Mouse (Mus musculus) heart, embryonic 12.5 days (tissue): Measurements from ENCODE around the gene Spns2. TPM values are rescaled to one million over a fixed set of nuclear protein-coding genes. Genes with fewer than 3 reads are reported as not detected.

ENCODE experiments used
- ATAC-seq: fragments of 200-750 bp; cut with Nextera tagmentation; 2 replicates; pipeline ENCODE4 v1.8.0; 2017; ENCODE audit warnings: moderate TSS enrichment, moderate library complexity; ENCODE audit not compliant: insufficient number of reproducible peaks, low FRiP score
- H3K27ac ChIP-seq: fragments of 300-500 bp; sonication (generic); 2 replicates; pipeline ENCODE4 v1.5.1; 2016; ENCODE audit warnings: mild to moderate bottlenecking, moderate library complexity; ENCODE audit not compliant: poor library complexity, severe bottlenecking
- H3K27me3 ChIP-seq: fragments of 300-500 bp; sonication (generic); replicated peaks from 2 replicates; pipeline ENCODE4 v1.6.1; 2016; ENCODE audit warnings: mild to moderate bottlenecking, moderate library complexity
- H3K36me3 ChIP-seq: fragments of 300-500 bp; sonication (generic); 2 replicates; pipeline ENCODE4 v1.6.1; 2016; ENCODE audit warnings: mild to moderate bottlenecking, moderate library complexity
- H3K4me1 ChIP-seq: fragments of 300-500 bp; sonication (generic); replicated peaks from 2 replicates; pipeline ENCODE4 v1.6.1; 2016; ENCODE audit warnings: mild to moderate bottlenecking
- H3K4me2 ChIP-seq: fragments of 300-500 bp; sonication (generic); 2 replicates; pipeline ENCODE4 v1.6.1; 2016; ENCODE audit warnings: mild to moderate bottlenecking, moderate library complexity
- H3K4me3 ChIP-seq: fragments of 300-500 bp; sonication (generic); 2 replicates; pipeline ENCODE4 v1.5.1; 2016; ENCODE audit warnings: mild to moderate bottlenecking
- H3K9ac ChIP-seq: fragments of 300-500 bp; sonication (generic); 2 replicates; pipeline ENCODE4 v1.6.1; 2016; ENCODE audit warnings: mild to moderate bottlenecking, moderate library complexity
- H3K9me3 ChIP-seq: fragments of 300-500 bp; sonication (generic); replicated peaks from 2 replicates; pipeline ENCODE4 v1.6.1; 2016; ENCODE audit warnings: mild to moderate bottlenecking, moderate library complexity
- WGBS: fragments of 180-500 bp; shearing (Covaris S2); methylation state at CpG from one replicate; pipeline ENCODE4 v1.1.7; 2016; 5-methylcytosine and 5-hydroxymethylcytosine counted together
- polyA plus RNA-seq: library from polyadenylated mRNA; unstranded; fragments of >200 nt; fragmentation: Nextera tagmentation; extraction: Ambion mirVana; gene quantifications from 2 replicates; pipeline ENCODE4 v1.2.1, GENCODE M21; 2016

Spns2 gene
- polyA plus RNA-seq, 1 experiment from 2014 or later = 3.5 TPM

DNA sequence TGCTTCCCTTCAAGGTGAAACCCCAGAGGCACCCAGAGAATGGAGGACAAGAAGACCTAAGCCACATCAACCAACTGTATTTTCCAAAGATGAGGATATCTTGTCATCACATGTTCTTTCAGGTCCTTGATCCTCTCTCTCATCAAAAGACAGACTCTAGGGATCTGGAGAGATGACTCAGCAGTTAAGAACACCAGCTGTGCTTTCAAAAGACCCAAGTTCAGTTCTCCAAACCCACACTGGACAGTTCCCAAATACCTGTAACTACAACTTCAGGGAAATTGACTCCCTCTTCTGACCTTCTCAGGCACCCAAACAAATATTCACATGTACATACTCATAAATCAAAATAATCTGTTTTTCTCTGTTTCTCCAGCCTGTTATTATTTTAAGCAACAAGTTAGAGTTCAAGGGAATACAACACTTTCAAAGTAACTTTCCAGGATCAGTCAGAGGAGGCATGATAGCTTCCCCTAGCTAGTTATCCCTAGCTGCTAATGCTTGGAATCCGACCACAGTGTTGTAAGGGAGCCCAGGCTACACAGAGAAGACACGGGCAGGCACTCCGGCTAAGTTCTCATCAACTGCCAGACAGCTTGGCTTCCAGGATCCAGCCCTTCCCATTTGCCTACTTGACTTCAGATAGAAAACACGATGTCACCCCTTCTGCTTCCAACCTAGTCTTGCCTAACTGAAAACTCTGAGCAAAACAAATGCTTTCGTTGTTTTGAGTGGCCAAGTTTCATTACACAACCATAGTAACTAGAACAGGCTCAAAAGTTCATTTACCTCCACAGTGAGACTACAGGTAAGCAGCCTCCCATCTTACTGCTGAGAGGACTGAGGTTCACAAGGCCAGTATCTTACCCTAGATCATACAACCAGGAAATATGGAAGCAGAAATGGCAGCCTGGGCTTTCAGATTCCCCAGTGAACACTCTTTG, 32.2 kb upstream of the Spns2 start:
- 71% methylated on average over 5 of the region's 5 CpGs for WGBS
- no peak overlapping the region for H3K27ac ChIP-seq
- H3K9me3 ChIP-seq = no peaks in the 10 kb centered on the region

DNA sequence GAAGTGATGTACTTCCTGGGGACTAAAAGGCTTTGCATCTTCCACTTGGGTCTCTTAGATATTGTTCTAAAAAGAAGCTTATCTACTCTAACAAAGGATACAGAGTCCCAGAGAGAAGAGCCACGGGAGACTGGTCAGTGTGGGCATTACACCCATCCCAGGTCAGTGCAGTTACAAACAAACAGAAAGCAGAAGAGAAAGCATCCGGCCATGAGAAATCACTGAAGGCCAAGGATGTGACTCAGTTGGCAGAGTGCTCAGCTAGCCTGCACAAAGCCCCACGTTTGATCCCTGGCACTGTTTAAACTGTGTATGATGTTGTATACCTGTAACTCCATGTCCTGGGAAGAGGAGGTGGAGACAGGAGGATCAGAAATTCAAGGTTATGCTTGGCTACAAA, 30.2 kb upstream of the Spns2 start:
- Histone ChIP-seq H3K36me3 (no peaks in the 10 kb centered on the region), H3K27me3 (no peaks in the 10 kb centered on the region), H3K4me3 (no peak overlapping the region), H3K9me3 (no peaks in the 10 kb centered on the region), H3K9ac (no peak overlapping the region), H3K4me2 (no peak overlapping the region), H3K27ac (no peak overlapping the region), H3K4me1 (peaks cover 4% of the 10 kb centered on the region; the same call in 1 of the 2 replicates)
- no peak for ATAC-seq
- 65% methylated on average over 3 of the region's 3 CpGs for WGBS

More for the DNA sequence above, 32.2 kb upstream of the Spns2 start:
- H3K27me3 ChIP-seq = no peaks in the 10 kb centered on the region
- H3K4me2 ChIP-seq = no peak overlapping the region
- peaks cover 4% of the 10 kb centered on the region; the same call in 1 of the 2 replicates for H3K4me1 ChIP-seq
- no peak overlapping the region for H3K9ac ChIP-seq
- H3K4me3 ChIP-seq = no peak overlapping the region
- no peaks in the 10 kb centered on the region for H3K36me3 ChIP-seq
- ATAC-seq = no peak

DNA sequence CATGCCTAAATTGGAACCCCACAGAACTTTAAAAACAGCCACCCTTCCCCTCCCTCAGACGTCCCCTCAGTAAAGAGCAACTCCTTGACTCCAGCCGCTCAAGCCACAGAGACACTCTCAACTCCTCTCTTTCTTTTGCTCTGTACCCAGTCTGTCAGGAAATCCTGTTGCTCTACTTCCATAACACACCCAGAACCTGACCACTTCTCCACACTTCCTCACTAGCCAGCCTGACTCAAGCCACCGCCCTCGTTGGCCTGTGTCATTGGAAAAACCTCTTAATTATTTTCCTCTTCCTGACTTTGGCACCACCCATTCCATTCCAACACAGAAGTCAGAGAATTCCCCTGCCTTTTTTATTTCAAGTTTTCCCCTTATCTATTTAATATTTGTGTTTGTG, 29.5 kb upstream of the Spns2 start:
- no peak for ATAC-seq
- Histone ChIP-seq H3K9me3 (no peaks in the 10 kb centered on the region), H3K27ac (no peak overlapping the region), H3K36me3 (no peaks in the 10 kb centered on the region), H3K9ac (no peak overlapping the region), H3K27me3 (no peaks in the 10 kb centered on the region), H3K4me1 (peaks cover 4% of the 10 kb centered on the region; the same call in 1 of the 2 replicates), H3K4me2 (no peak overlapping the region), H3K4me3 (no peak overlapping the region)
- WGBS = 60% methylated on average over 4 of the region's 4 CpGs

DNA sequence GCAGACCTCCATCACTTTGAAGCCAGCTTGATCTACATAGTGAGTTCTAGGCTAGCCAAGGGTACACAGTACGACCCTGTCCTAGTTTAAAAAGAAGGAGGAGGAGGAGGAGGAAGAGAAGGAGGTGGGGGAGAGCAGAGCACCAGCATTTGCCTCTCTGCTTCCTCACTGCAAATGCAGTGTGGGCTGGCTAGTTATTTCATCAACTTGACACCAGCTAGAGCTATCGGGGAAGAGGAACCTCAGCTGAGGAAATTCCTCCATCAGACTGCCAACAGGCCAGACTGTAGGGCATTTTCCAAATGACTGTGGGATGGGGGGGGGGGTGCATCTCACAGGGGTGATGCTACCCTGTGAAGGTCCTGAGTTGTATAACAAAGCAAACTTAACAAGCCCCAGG, 28.7 kb upstream of the Spns2 start:
- no peak overlapping the region for H3K4me3 ChIP-seq
- H3K36me3 ChIP-seq = no peaks in the 10 kb centered on the region
- H3K27ac ChIP-seq = no peak overlapping the region
- H3K4me2 ChIP-seq = no peak overlapping the region
- H3K27me3 ChIP-seq = no peaks in the 10 kb centered on the region
- WGBS = 57% methylated on average over 2 of the region's 2 CpGs
- ATAC-seq = no peak
- H3K9ac ChIP-seq = no peak overlapping the region
- peaks cover 4% of the 10 kb centered on the region; the same call in 1 of the 2 replicates for H3K4me1 ChIP-seq
- no peaks in the 10 kb centered on the region for H3K9me3 ChIP-seq

GRCm38 (mm10) chr11:72514967-72515366, 25.3 kb upstream of the Spns2 start:
- H3K9ac ChIP-seq = no peak overlapping the region
- no peaks in the 10 kb centered on the region for H3K9me3 ChIP-seq
- 55% methylated on average over 3 of the region's 3 CpGs for WGBS
- H3K36me3 ChIP-seq = no peaks in the 10 kb centered on the region
- 0 out of 2 replicates have a peak, but pooled peaks cover under 1% of the 10 kb centered on the region for H3K27me3 ChIP-seq
- no peak overlapping the region for H3K27ac ChIP-seq
- H3K4me3 ChIP-seq = no peak overlapping the region
- H3K4me1 ChIP-seq = no peaks in the 10 kb centered on the region
- ATAC-seq = no peak
- H3K4me2 ChIP-seq = no peak overlapping the region

GRCm38 (mm10) chr11:72508651-72509050, 18.9 kb upstream of the Spns2 start:
- no peak for ATAC-seq
- Histone ChIP-seq H3K27me3 (0 out of 2 replicates have a peak, but pooled peaks cover 11% of the 10 kb centered on the region), H3K9ac (no peak overlapping the region), H3K9me3 (no peaks in the 10 kb centered on the region), H3K36me3 (no peaks in the 10 kb centered on the region), H3K27ac (no peak overlapping the region), H3K4me3 (no peak overlapping the region), H3K4me2 (no peak overlapping the region), H3K4me1 (peaks cover 10% of the 10 kb centered on the region)
- WGBS = 85% methylated on average over 5 of the region's 5 CpGs

GRCm38 (mm10) chr11:72507651-72508050, 17.9 kb upstream of the Spns2 start:
- Histone ChIP-seq H3K4me3 (no peak overlapping the region), H3K4me2 (no peak overlapping the region), H3K36me3 (no peaks in the 10 kb centered on the region), H3K4me1 (peaks cover 20% of the 10 kb centered on the region), H3K9ac (no peak overlapping the region), H3K27me3 (0 out of 2 replicates have a peak, but pooled peaks cover 11% of the 10 kb centered on the region), H3K27ac (no peak overlapping the region), H3K9me3 (no peaks in the 10 kb centered on the region)
- ATAC-seq = no peak

DNA sequence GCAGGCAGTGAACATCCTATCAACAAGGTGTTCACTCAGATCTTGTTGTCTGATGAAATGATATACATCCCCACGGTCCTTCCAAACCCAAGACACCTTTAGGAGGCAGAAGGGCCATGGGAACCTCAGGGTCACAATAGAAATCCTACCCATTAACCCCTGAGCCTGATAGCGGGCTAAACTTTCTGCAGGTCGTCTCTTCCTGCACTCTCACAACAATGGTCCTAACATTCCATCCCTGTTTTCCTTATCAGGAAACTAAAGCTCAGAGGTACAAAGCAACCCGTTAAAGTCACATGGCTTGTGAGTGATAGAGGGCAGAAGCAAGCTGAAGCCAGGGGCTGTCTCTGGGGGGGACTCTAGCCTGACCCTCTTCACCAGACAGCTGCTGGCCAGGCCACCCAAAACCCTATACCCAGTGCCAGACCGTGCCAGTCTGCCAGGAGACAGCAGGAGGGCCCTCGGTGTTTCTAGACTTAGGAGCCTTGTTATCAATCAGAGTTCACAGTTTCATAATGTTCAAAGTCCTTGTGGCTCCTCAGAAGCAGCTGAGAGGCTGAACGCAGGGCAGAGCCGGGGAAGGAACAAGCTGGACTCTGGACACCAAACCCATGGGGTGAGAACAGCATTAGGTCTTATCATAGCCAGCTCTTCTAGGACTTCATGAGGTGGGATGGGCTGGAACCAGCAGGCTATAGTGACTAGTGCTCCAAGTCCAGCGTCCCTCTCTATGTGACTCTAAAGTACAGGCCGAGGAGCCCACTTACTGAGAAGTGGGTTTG, 14.5 kb upstream of the Spns2 start:
- no peaks in the 10 kb centered on the region for H3K36me3 ChIP-seq
- peaks cover 6% of the 10 kb centered on the region; the same call in 1 of the 2 replicates for H3K27me3 ChIP-seq
- H3K9ac ChIP-seq = no peak overlapping the region
- no peak for ATAC-seq
- H3K4me2 ChIP-seq = no peak overlapping the region
- 39% methylated on average over 10 of the region's 10 CpGs for WGBS
- H3K4me1 ChIP-seq = peaks cover 38% of the 10 kb centered on the region
- H3K27ac ChIP-seq = no peak overlapping the region
- no peaks in the 10 kb centered on the region for H3K9me3 ChIP-seq
- no peak overlapping the region for H3K4me3 ChIP-seq

DNA sequence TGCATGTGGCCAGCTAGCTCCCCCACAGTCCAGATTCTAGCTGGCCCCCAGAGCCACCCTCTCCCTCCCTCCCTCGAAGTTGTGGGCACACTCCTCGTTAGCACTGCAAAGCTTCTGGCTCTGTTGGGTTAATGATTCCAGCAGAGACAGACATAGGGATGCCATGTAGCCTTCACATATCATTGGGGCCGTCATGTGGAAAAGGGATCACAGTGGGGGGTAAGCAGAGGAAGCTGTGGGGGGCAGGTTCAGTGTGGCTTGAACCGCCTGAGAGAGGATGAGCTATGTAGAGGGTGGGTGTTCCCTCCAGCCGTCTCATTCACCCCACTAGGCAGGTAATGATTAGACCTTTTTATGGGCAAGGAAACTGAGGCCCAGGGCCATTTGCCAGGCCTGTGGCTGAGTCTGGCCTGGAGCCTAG, 13.8 kb upstream of the Spns2 start:
- no peaks in the 10 kb centered on the region for H3K9me3 ChIP-seq

DNA sequence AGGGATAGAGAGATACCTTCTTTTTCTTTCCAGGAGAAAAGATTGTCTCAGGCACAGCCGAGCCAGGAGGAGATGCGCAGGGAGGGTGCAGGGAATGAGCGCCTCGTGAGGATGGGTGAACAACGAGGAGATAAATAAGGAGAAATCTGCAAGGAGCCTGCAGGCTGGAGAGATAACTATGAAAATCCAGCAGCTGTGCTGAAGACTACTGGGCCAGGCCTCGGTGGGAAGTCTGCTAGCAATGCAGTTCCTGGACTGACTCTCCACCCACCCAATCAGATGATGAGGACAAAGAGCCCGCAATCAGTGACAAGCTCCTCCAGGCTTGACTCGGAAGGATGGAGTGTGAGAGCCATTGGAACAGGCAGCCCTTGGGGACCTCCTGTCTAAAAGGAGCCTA, 12.5 kb upstream of the Spns2 start:
- Histone ChIP-seq H3K27me3 (peaks cover 21% of the 10 kb centered on the region), H3K4me2 (no peak overlapping the region), H3K9me3 (no peaks in the 10 kb centered on the region), H3K9ac (no peak overlapping the region), H3K36me3 (no peaks in the 10 kb centered on the region), H3K4me3 (no peak overlapping the region), H3K4me1 (peaks cover 38% of the 10 kb centered on the region), H3K27ac (no peak overlapping the region)
- 21% methylated on average over 8 of the region's 8 CpGs for WGBS
- ATAC-seq = no peak

More for the DNA sequence above, 13.8 kb upstream of the Spns2 start:
- Histone ChIP-seq H3K27ac (no peak overlapping the region), H3K4me1 (peaks cover 38% of the 10 kb centered on the region), H3K9ac (no peak overlapping the region), H3K36me3 (no peaks in the 10 kb centered on the region), H3K27me3 (peaks cover 12% of the 10 kb centered on the region), H3K4me3 (no peak overlapping the region), H3K4me2 (no peak overlapping the region)
- ATAC-seq = no peak
- WGBS = 48% methylated on average over 5 of the region's 5 CpGs

GRCm38 (mm10) chr11:72501426-72502002, 11.8 kb upstream of the Spns2 start:
- Histone ChIP-seq H3K4me1 (peaks cover 38% of the 10 kb centered on the region), H3K4me3 (no peak overlapping the region), H3K9ac (no peak overlapping the region), H3K9me3 (no peaks in the 10 kb centered on the region), H3K27me3 (peaks cover 23% of the 10 kb centered on the region), H3K36me3 (no peaks in the 10 kb centered on the region), H3K27ac (no peak overlapping the region), H3K4me2 (no peak overlapping the region)
- WGBS = 22% methylated on average over 5 of the region's 5 CpGs
- ATAC-seq = no peak
